ENCODE assay signal across 9 mouse cellular contexts in the genomic region with DNA sequence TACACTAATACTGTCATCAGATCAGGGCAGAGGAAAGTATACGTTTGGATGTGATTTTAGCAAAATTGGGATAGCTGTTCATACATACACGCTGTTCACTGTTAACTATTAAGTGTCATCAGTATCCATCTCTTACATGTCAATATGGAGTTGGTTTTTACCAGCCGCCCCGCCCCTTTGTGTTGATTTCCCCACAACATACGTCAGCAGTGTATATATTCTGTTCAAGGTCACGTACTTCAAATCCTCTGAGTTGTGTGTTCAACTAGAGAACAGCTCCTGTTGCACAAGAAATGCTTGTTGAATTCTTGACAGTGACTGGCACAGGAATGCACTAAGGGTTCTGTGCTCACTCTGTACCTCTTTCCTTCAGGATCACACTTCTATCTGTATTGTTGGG. TPM values are rescaled to one million over a fixed set of nuclear protein-coding genes. Genes with fewer than 3 reads are reported as not detected.
DNase-seq lines count a peak whose midpoint lies in the region; ATAC-seq and TF ChIP-seq lines count a peak whose summit lies in the region.
"Had no signal": no experiment of that assay in that cellular context is flagged by ENCODE, and none has a peak within 500 bp of the region (broad histone marks: within the 10 kb centered on the region; RNA-seq: fewer than 3 reads in every experiment).

No protein-coding gene starts in this region.

- TF ChIP-seq CTCF in lung, postnatal 0 days (IDR thresholded peaks at IDR 0.05): no peak

- no peaks in the 10 kb centered on the region for H3K27me3 ChIP-seq in lung, postnatal 0 days (replicated peaks; ENCODE audit: insufficient read depth, low read length)
- peaks cover 9% of the 10 kb centered on the region; the same call in 1 of the 2 replicates for H3K27me3 ChIP-seq in limb, embryonic 12.5 days
- no peaks in the 10 kb centered on the region for H3K27me3 ChIP-seq in neural tube, embryonic 12.5 days (replicated peaks)

- no peak overlapping the region for H3K9ac ChIP-seq in lung, postnatal 0 days (replicated peaks; ENCODE audit: low read depth)
- H3K9ac ChIP-seq in limb, embryonic 12.5 days (replicated peaks): no peak overlapping the region
- H3K9ac ChIP-seq in neural tube, embryonic 12.5 days: no peak overlapping the region

- no peaks in the 10 kb centered on the region for H3K36me3 ChIP-seq in lung, postnatal 0 days (ENCODE audit: insufficient read depth, low read length)
- no peaks in the 10 kb centered on the region for H3K36me3 ChIP-seq in limb, embryonic 12.5 days
- peaks cover 3% of the 10 kb centered on the region; the same call in 1 of the 2 replicates for H3K36me3 ChIP-seq in neural tube, embryonic 12.5 days

- peak; percentile 67 for TF ChIP-seq EP300 in lung, postnatal 0 days (IDR thresholded peaks at IDR 0.05)

- H3K27ac ChIP-seq in lung, postnatal 0 days (ENCODE audit: low read length): no peak overlapping the region
- no peak overlapping the region for H3K27ac ChIP-seq in limb, embryonic 12.5 days
- H3K27ac ChIP-seq in neural tube, embryonic 12.5 days: no peak overlapping the region

- intact Hi-C loops in heart, postnatal 36 days (cut with DNase I): no loop called here

- H3K9me3 ChIP-seq in lung, postnatal 0 days (ENCODE audit: low read length): no peaks in the 10 kb centered on the region
- no peaks in the 10 kb centered on the region for H3K9me3 ChIP-seq in limb, embryonic 12.5 days
- no peaks in the 10 kb centered on the region for H3K9me3 ChIP-seq in neural tube, embryonic 12.5 days

- H3K4me1 ChIP-seq in lung, postnatal 0 days (ENCODE audit: insufficient read depth, low read depth, low read length): peaks cover 7% of the 10 kb centered on the region; the same call in 1 of the 2 replicates
- peaks cover 6% of the 10 kb centered on the region for H3K4me1 ChIP-seq in limb, embryonic 12.5 days (replicated peaks)
- peaks cover 10% of the 10 kb centered on the region for H3K4me1 ChIP-seq in neural tube, embryonic 12.5 days

- ATAC-seq in lung, postnatal 0 days: no peak
- no peak for ATAC-seq in limb, embryonic 12.5 days (ENCODE audit: insufficient number of reproducible peaks, insufficient read depth, low FRiP score, low TSS enrichment, low read depth)
- no peak for ATAC-seq in neural tube, embryonic 12.5 days (ENCODE audit: low FRiP score, low read depth)

- peak overlapping the region; percentile 80; the same call in 1 of the 2 replicates for H3K4me2 ChIP-seq in lung, postnatal 0 days (replicated peaks; ENCODE audit: low read depth, low read length)
- H3K4me2 ChIP-seq in limb, embryonic 12.5 days: peak overlapping the region; percentile 64
- peak overlapping the region; percentile 61 for H3K4me2 ChIP-seq in neural tube, embryonic 12.5 days (replicated peaks)

- DNase-seq in heart, adult 11 months: peak; percentile 46
- no peak for DNase-seq in heart, postnatal 36 days
- peak; percentile 43 for DNase-seq in lung, postnatal 0 days (ENCODE audit: low spot score)
- DNase-seq in lung, adult 18-20 months: no peak
- no peak for DNase-seq in yolk sac, embryonic 10.5 days (ENCODE audit: low spot score)
- DNase-seq in right cerebral cortex, adult 2 months (ENCODE audit: low spot score in 2 of 2): no peak
- DNase-seq: kidney, postnatal 25 days had no signal

- WGBS in lung, postnatal 0 days: 62% methylated on average over 6 of the region's 6 CpGs
- WGBS in limb, embryonic 12.5 days: 88% methylated on average over 6 of the region's 6 CpGs
- 91% methylated on average over 6 of the region's 6 CpGs for WGBS in neural tube, embryonic 12.5 days

- no peak overlapping the region for H3K4me3 ChIP-seq in lung, postnatal 0 days (ENCODE audit: low read depth, low read length)
- peak overlapping the region; percentile 71; the same call in 1 of the 2 replicates for H3K4me3 ChIP-seq in limb, embryonic 12.5 days (replicated peaks)
- no peak overlapping the region for H3K4me3 ChIP-seq in neural tube, embryonic 12.5 days

RNA-seq across cellular contexts. Expression of a gene that starts 8.2 kb away (rescaled TPM):
- total RNA-seq in heart, postnatal 36 days (2021): 1 to 10 TPM; 6.8 to 7.2 TPM
- 10.6 and 11.5 TPM in 2 replicates for polyA plus RNA-seq in lung, postnatal 0 days (2015; fragmentation: Nextera tagmentation; extraction: Ambion mirVana)
- 33.9 and 35.9 TPM in 2 replicates for polyA plus RNA-seq in limb, embryonic 12.5 days (2016; fragmentation: Nextera tagmentation; extraction: Ambion mirVana)
- 60.5 and 62.8 TPM in 2 replicates for polyA plus RNA-seq in neural tube, embryonic 12.5 days (2016; fragmentation: Nextera tagmentation; extraction: Ambion mirVana)

Comparison
In these comparisons a context has a peak if more than half of its experiments do, and no peak if none do; other contexts are left out.
1. DNase-seq: peak in heart, adult 11 months (single experiment) and lung, postnatal 0 days (single experiment); none in heart, postnatal 36 days (0 of 2), lung, adult 18-20 months (0 of 2), yolk sac, embryonic 10.5 days (single experiment) and right cerebral cortex, adult 2 months (0 of 2).
2. Peak in every context shown above with its lines, with median percentiles within 50 percentile points of each other: H3K4me2 ChIP-seq.